Mouse (Mus musculus) E14TG2a.4 (cell line): ENCODE measurements around the gene Celf1.

Experiments used
- CTCF ChIP-seq: conservative IDR thresholded peaks from 2 replicates; pipeline ENCODE4 v1.5.1; 2014; ENCODE audit warnings: low read length
- NANOG ChIP-seq: IDR thresholded peaks from 2 replicates; pipeline ENCODE4 v1.6.1; 2014; ENCODE audit warnings: borderline replicate concordance, low read length, mixed read lengths
- POU5F1 ChIP-seq: IDR thresholded peaks from 2 replicates; pipeline ENCODE4 v1.6.1; 2014; ENCODE audit warnings: low read length, borderline replicate concordance

GRCm38 (mm10) chr2:90977291-90977690 lies 37.1 kb downstream of the Celf1 start:
- TF ChIP-seq CTCF (no peak), POU5F1 (no peak), NANOG (no peak)
